Mouse (Mus musculus) stomach, postnatal 0 days (tissue): ENCODE measurements at regions not wholly inside any gene's neighbourhood (a gene's known extent, or its start where the extent isn't known, plus 50 kb on each side); places are given as distances from the start of the nearest gene placed in this dataset.

ENCODE experiments used
- ATAC-seq: fragments of 200-750 bp; cut with Nextera tagmentation; 2 replicates; pipeline ENCODE4 v1.8.0; 2017; ENCODE audit not compliant: low FRiP score, low TSS enrichment
- DNase-seq: peaks from one replicate; pipeline ENCODE4 v3.0.0-alpha.2; 2016; ENCODE audit warnings: low spot score
- H3K27ac ChIP-seq: fragments of 300-500 bp; sonication (generic); replicated peaks from 2 replicates; pipeline ENCODE4 v1.5.1; 2014; ENCODE audit warnings: mild to moderate bottlenecking, control low read depth
- H3K27me3 ChIP-seq: fragments of 300-500 bp; sonication (generic); 2 replicates; pipeline ENCODE4 v1.6.1; 2014; ENCODE audit warnings: low read length; ENCODE audit not compliant: control insufficient read depth, insufficient read depth
- H3K36me3 ChIP-seq: fragments of 300-500 bp; sonication (generic); 2 replicates; pipeline ENCODE4 v1.6.1; 2014; ENCODE audit warnings: low read length, mixed read lengths; ENCODE audit not compliant: control insufficient read depth, insufficient read depth
- H3K4me1 ChIP-seq: fragments of 300-500 bp; sonication (generic); replicated peaks from 2 replicates; pipeline ENCODE4 v1.6.1; 2014; ENCODE audit warnings: antibody characterized with exemption; ENCODE audit not compliant: control insufficient read depth, insufficient read depth
- H3K4me2 ChIP-seq: fragments of 300-500 bp; sonication (generic); replicated peaks from 2 replicates; pipeline ENCODE4 v1.6.1; 2014; ENCODE audit warnings: low read depth, mild to moderate bottlenecking, control low read depth, moderate library complexity
- H3K4me3 ChIP-seq: fragments of 300-500 bp; sonication (generic); 2 replicates; pipeline ENCODE4 v1.5.1; 2014; ENCODE audit warnings: low read depth, low read length, control low read depth
- H3K9ac ChIP-seq: fragments of 300-500 bp; sonication (generic); 2 replicates; pipeline ENCODE4 v1.6.1; 2014; ENCODE audit warnings: mild to moderate bottlenecking, low read length, control low read depth, mixed read lengths
- H3K9me3 ChIP-seq: fragments of 300-500 bp; sonication (generic); 2 replicates; pipeline ENCODE4 v1.6.1; 2016; ENCODE audit warnings: low read length; ENCODE audit not compliant: control insufficient read depth
- CTCF ChIP-seq: IDR thresholded peaks from 2 replicates; pipeline ENCODE4 v1.5.1; 2016; ENCODE audit warnings: antibody characterized with exemption, low read depth, mild to moderate bottlenecking, moderate library complexity
- EP300 ChIP-seq: optimal IDR thresholded peaks from 2 replicates; pipeline ENCODE3; 2016; ENCODE audit warnings: antibody characterized with exemption
- WGBS: fragments of 180-500 bp; shearing (Covaris S2); extraction: QIAGEN DNeasy Blood & Tissue Kit; methylation state at CpG from one replicate; pipeline ENCODE4 v1.1.7; 2014; 5-methylcytosine and 5-hydroxymethylcytosine counted together

- H3K4me3 ChIP-seq, result no peak overlapping the region
- H3K27ac ChIP-seq, result no peak overlapping the region
- no peak overlapping the region for H3K9ac ChIP-seq
- H3K9me3 ChIP-seq, result no peaks in the 10 kb centered on the region
- TF ChIP-seq CTCF (no peak), EP300 (no peak)
- no peak for DNase-seq
- H3K27me3 ChIP-seq, result no peaks in the 10 kb centered on the region
- ATAC-seq, result no peak
- WGBS, result 51% methylated on average over 4 of the region's 4 CpGs
- H3K4me1 ChIP-seq, result no peaks in the 10 kb centered on the region
- no peaks in the 10 kb centered on the region for H3K36me3 ChIP-seq
- no peak overlapping the region for H3K4me2 ChIP-seq
Measured at GRCm38 (mm10) chr2:174211681-174212080, 72.4 kb upstream of the Gnas start.

- no peak for ATAC-seq
- Histone ChIP-seq H3K4me2 (no peak overlapping the region), H3K4me1 (no peaks in the 10 kb centered on the region), H3K27me3 (no peaks in the 10 kb centered on the region), H3K4me3 (no peak overlapping the region), H3K9me3 (no peaks in the 10 kb centered on the region), H3K27ac (no peak overlapping the region), H3K36me3 (no peaks in the 10 kb centered on the region), H3K9ac (no peak overlapping the region)
- WGBS, result 71% methylated on average over 1 of the region's 1 CpGs
- DNase-seq, result no peak
- TF ChIP-seq EP300 (no peak), CTCF (no peak)
Measured at GRCm38 (mm10) chr2:174226660-174227059, 57.5 kb upstream of the Gnas start.
